Mouse (Mus musculus): ENCODE results near the gene Tmem86a.
A peak's percentile ranks its signal among the peaks of the same experiment; 100 is the strongest.
"Not testable (repeated sequence)": the region's sequence is repeated elsewhere in the genome, so short reads cannot be mapped to it uniquely, and the experiment has no call there.

Tmem86a gene

DNA sequence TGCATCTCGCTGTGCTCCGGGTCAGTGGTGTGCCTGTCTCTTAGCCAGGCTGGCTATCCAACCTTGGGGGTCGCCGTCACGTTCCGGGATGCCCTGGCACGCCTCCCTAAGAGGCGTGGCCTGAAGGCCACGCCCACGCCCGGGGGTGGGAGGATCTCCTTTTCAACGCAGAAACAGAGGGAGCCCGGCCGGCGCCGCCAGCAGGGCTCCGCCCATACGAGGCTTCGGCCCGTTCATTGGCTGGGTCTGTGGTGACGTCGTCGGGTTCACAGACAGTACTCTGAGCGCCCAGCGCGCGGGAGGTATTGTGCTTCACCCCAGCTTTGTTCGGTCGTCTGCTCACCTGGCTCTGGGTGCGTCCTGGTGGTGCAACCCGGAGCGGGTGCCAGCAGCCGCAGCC, at the start of gene Tmem86a:
Gene Tmem86a (plus strand): TSS at position 236 of the 400 bp plus-strand sequence.
- DNase-seq (ENCODE audit: low spot score): peak; percentile 95

GRCm38 (mm10) chr7:47000644-47000983, 49.8 kb upstream of the Tmem86a start:
- DNase-seq (ENCODE audit: low spot score): no peak

DNA sequence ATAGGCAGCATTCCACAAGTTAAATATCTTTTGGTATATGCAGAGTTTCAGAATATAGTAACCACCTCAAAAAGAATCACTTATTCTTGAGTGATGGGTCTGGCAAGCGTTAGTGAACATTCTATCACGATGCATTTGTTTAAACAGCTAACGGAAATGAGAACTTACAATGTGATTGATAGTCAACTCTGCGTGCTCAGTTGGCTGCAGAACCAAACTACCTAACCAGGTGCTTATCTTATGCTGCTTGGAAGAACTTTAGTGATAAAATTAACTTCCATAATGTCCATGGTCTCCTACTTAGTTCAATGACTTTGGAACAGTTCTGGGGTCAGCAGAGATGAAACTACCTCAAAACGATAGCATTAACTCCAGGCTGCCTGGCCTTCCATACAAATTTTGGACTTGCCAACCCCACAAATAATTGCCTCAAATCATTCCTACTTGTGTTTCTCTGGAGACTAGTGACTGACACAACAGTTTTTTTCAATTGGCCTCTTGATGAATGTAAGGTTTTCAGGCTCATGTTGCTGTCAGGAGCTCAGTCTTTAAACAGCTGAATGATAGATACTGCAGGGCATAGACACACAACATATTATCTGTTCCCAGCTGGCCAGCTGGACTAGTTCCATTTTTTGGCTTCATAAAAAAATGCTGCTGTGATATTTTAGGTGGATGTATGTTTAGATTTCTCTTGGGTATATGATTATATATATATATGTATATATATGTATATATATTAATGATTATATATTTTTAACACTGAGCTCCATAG, 49.1 kb upstream of the Tmem86a start:
- no peak for DNase-seq (ENCODE audit: low spot score)

DNA sequence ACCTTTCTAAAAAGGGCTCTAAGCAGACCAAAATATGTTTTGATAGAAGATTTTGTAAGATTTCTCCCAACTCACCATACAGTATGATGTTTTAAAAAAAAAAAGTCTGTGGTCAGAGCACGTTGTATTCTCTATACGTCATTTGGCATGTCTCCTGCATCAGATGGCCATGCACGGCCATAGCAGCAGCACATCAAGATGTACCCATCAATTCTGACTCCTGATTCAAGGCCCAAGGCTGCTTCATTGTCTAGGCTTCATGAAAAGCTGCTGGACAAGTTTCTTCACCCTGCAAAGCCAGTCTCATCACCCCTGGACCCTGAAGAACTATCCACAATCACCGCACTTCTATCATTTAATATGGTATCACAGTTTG, 48.5 kb upstream of the Tmem86a start:
- DNase-seq (ENCODE audit: low spot score): no peak

DNA sequence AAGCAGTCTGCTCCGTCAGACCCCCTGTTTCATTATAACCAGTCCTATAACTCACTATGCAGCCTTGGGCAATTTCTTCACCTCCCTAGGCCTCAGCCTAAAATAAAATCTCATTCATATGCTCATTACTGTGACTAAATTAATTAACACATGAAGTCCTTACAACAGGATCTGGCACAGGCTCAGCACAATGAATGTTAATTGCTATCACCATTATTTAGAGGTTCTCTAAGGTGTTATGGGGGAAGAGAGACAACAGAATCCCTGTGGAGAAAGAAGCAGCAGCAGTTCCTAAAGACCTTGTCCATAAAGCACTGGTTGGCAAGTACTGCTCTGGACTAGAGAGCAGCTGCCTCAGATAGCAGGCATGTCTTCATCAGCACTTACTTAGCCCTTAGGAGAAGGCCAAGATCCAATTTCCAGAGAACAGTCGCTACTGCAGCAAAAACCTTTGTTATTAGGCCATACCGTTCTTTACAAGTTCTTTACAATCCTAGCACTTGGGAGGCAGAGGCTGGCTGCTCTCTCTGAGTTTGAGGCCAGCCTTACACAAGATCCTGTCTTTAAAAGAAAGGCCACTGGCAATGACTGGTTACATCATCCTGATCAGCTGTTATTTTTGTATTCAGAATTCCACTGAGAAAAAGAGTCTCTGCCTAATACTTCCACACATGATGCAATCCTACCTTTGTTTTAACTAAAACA, 46.8 kb upstream of the Tmem86a start:
- no peak for DNase-seq (ENCODE audit: low spot score)

DNA sequence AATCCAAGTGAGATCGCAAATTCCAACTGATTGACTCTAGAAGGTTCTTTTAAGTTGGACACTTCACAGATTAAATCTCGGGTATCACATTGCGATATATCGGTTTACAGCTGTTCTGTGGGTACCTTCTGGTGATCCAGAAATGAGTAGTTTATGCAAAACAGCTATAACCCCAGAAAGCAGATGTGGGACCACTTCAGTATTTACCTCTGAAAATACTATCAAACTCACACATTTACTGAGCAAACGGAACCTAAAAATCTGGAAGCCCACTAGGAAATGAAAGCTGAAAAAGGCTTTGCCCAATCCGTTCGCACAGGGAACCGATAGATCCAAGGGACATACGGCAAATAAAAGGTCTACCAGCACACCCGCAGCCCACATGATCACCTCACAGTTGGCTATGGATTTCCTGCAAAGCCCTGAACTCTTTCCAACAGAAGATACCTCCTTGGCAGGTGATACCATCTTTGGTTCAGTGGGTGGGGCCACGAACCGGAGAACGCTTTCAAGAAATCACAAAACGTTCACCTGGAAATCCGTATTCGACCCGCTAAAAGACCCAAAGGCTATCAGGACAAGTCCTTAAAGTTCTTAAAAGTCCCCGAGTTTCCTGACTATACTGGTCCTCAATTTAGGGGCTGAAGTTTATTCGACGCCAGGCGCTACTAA, 43.2 kb upstream of the Tmem86a start:
- peak; percentile 26 for DNase-seq (ENCODE audit: low spot score)

DNA sequence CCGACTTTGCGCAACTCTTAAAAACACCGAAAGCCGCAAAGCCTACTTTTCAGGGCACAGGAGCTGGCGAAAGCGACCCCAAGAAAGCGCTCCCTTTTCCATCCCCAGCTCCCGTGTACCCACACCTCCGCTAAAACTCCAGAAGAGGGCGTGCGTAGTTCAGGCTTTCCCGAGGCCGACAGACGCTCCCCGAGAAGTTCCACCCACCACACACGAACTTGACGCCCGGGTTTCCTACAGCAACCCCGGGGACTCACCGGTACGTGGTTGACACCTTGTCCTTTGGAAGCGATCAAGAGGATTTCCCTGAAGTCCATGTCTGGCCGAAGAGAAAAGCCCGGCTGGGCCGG, 42.6 kb upstream of the Tmem86a start:
- DNase-seq (ENCODE audit: low spot score): no peak

- peak; percentile 99 for DNase-seq (ENCODE audit: low spot score)
Measured at GRCm38 (mm10) chr7:47008168-47008993, 42.0 kb upstream of the Tmem86a start, which contains the start of gene Spty2d1. Gene Spty2d1 (minus strand): TSS chr7:47008411.

DNA sequence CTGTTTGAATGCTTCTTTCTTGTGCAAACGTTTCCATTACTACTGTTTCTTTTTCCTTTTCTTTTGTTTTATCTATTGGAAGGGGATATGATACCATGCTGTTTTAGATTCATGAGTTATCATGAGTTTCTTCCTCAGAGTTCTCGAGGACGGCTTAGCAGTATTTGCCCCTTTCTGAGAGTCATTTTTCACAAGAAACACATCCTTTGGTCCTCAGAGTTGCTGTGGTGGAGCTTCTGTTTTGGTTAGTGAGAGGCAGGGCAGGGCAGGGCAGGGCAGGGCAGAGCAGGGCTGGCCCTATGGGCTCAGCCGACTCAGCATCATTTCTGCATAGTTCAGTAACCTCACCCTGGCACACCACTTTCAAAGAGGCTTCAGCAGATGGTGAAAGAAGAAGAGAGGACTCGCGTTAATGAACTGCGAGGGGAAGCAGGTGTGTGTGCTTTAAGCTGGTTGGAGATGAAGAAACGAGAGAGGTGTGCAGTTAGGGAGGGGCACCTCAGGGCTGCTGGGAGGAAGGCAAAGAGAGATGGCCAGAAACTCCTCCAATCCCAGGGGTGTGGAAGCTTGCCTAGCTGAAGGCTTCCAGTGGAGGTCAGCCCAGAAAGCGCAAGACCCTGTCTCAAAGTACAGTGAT, 37.2 kb upstream of the Tmem86a start:
- no peak for DNase-seq (ENCODE audit: low spot score)

GRCm38 (mm10) chr7:47014564-47015389, 35.6 kb upstream of the Tmem86a start:
- no peak for DNase-seq (ENCODE audit: low spot score)

DNA sequence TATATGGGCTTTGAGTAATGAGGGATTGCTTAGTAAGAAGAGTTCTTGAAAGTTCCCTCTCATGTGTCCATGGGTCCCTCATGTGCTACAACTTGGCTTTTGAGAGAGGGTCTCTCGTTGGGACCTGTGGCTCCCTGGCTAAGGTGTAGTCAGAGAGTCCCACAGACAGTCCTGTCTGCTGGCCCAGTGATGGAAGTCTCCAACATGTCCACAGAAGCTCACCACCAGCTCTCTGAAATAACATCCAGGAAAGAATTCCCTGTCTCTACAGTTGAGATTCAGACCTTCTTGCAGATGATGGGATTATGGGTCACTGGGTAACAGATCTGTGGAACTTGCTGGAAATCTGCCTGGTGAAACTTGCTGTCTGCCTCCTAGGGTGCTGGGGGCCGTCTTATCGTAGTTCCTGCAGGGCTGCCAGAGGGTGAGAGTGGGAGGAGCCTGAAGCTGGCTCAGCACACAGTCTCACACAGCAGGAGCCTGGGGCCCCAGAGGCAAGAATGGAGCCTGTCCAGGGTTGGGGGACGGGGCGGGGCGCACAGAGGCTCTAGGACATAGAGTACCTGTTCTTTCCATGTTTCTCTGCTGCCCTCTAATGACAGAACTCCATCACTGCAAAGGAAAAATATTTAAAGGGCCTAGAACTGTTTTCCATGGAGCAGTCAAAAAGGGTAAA, 34.9 kb upstream of the Tmem86a start:
- DNase-seq (ENCODE audit: low spot score): peak; percentile 66

DNA sequence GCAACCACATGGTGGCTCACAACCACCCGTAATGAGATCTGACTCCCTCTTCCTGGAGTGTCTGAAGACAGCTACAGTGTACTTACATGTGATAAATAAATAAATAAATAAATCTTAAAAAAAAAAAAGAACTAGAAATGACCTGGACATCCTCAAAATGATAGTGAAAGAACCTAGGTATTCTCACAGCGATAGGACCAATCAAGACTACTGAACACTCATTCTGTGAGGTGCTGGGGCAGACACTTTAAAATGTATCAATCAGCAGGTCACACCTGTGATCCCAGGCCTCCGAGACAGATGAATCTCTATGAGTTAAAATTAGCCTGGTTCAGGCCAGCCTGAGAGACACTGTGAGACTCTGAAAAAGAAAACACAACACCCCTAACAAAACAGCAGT, 33.8 kb upstream of the Tmem86a start:
- no peak for DNase-seq (ENCODE audit: low spot score)

DNA sequence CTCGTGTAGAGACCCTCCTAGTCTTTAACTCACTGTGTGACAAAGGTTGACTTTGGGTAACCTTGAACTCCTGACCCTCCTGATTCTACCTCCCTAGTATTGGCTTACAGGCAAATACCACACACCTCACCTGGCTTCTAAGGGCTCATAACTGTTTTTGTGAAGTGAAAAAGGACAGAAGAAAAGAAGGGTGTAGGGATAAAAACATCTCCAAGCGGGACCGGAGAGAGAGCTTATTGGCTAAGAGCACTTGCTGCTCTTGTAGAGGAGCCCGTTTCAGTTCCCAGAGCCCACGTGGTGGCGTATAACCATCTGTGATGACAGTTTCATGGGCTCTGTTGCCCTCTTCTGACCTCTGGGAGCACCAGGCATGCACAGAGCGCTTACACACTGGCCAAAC, 33.3 kb upstream of the Tmem86a start:
- DNase-seq (ENCODE audit: low spot score): no peak

DNA sequence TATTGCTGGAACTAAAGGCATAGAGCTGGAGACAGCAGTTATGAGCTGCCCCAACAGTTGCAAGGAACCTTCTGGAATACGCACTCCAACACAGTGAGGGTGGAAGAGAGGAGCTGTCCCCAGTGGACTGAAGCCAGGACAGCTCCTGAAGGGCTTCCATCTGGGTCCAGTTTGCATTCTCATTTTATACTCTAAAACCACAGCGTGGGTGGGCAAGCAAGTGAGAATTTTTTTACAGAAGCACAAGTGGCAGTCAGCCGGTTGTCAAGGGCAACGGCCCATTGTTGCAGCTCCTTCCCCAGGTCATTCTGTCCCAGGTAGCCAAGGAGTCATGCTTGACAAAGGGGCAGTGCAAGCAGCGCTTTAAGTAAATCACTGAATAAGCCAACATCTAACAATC, 30.8 kb upstream of the Tmem86a start:
- DNase-seq (ENCODE audit: low spot score): no peak

GRCm38 (mm10) chr7:47020956-47021355, 29.4 kb upstream of the Tmem86a start:
- no peak for DNase-seq (ENCODE audit: low spot score)

DNA sequence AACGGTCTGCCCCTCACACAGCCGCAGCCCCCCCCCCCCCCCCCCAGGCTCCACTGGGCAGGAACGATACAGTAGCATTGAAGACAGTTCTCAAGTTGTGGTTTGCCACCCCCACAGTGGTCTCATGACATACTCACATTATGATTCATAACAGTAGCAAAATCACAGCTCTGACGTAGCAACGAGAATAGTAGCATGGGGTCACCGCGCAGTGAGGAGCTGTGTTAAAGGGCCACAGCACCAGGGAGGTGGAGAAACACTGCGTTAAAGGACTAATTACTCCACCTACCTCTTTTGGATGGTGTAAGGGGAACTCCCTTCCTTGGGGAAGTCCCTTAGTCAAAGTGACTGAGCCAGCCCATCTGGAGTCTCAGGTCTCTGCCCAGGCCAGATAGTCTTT, 27.9 kb upstream of the Tmem86a start:
- DNase-seq (ENCODE audit: low spot score): peak; percentile 65

DNA sequence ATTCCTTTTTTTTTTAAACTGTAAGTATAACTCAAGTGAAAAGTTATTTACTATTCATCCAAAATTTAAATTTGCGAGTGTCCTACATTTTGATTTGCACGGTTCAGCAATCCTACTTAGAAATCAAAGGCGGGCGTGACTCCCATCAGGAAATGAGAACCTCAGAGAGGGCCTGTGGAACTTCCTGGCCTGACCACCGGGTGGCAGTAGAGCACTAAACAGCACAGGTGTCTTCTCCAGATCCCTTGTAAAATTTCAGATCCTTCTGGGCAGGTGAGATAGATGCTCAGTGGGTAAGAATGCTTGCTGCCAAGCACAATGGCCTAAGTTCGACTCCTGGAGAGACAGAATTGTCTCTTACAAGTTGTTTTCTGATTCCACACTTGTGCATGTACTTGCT, 26.9 kb upstream of the Tmem86a start:
- peak; percentile 79 for DNase-seq (ENCODE audit: low spot score)

GRCm38 (mm10) chr7:47024454-47024853, 25.9 kb upstream of the Tmem86a start:
- no peak for DNase-seq (ENCODE audit: low spot score)

DNA sequence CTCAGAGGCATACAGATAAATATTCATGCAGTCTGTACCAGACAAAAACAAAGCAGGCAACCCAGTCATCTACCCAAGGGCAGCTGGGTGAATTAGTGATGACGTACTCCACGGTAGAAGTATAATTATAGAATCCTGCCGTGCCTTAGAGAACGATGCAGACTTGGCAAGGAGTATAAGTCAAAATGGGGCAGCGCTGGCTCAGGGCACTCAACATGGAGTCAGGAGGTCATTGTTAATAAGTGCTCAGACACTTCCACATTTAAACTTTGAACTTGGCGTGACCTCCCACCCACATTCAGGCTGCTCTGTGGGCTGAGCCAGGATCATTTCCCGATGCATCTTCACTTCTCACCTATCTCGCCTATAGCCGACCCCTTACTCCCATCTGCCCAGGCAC, 25.0 kb upstream of the Tmem86a start:
- no peak for DNase-seq (ENCODE audit: low spot score)

- DNase-seq (ENCODE audit: low spot score): not testable (repeated sequence)
Measured at GRCm38 (mm10) chr7:47026899-47027298, 23.5 kb upstream of the Tmem86a start.

Data from T-cell, adult 2 months (primary cell).